Mouse (Mus musculus) WW6 (cell line): ENCODE measurements around the gene Mre11a.
"Not testable (repeated sequence)": the region's sequence is repeated elsewhere in the genome, so short reads cannot be mapped to it uniquely, and the experiment has no call there.

Source experiments
- DNase-seq: peaks from one replicate; pipeline ENCODE4 v3.0.0-alpha.2; 2013; ENCODE audit warnings: low read depth, low spot score

The Mre11a gene

GRCm38 (mm10) chr9:14868326-14868725, 83.9 kb downstream of the Mre11a start:
- DNase-seq = no peak

GRCm38 (mm10) chr9:14870377-14870776, 85.9 kb downstream of the Mre11a start:
- no peak for DNase-seq

- no peak for DNase-seq
These were observed 86.3 kb downstream of the Mre11a start for GRCm38 (mm10) chr9:14870802-14871201.

GRCm38 (mm10) chr9:14871536-14871935, 87.1 kb downstream of the Mre11a start:
- no peak for DNase-seq

GRCm38 (mm10) chr9:14872181-14872930, 87.9 kb downstream of the Mre11a start:
- DNase-seq = no peak

- DNase-seq = no peak
These were observed 91.5 kb downstream of the Mre11a start for GRCm38 (mm10) chr9:14875743-14876507.

GRCm38 (mm10) chr9:14876566-14876965, 92.1 kb downstream of the Mre11a start:
- DNase-seq = not testable (repeated sequence)

- DNase-seq = no peak
These were observed 100.2 kb downstream of the Mre11a start for GRCm38 (mm10) chr9:14884641-14885040.

- no peak for DNase-seq
These were observed 100.7 kb downstream of the Mre11a start for GRCm38 (mm10) chr9:14885151-14885550.

GRCm38 (mm10) chr9:14885954-14886353, 101.5 kb downstream of the Mre11a start:
- DNase-seq = no peak
